Mouse (Mus musculus) midbrain, embryonic 15.5 days (tissue): Measurements from ENCODE around the gene Caprin1. TPM values are rescaled to one million over a fixed set of nuclear protein-coding genes. Genes with fewer than 3 reads are reported as not detected.

Source experiments
- ATAC-seq: fragments of 200-750 bp; cut with Nextera tagmentation; replicated peaks from 2 replicates; pipeline ENCODE4 v1.8.0; 2017; ENCODE audit warnings: moderate TSS enrichment
- H3K27ac ChIP-seq: fragments of 300-500 bp; sonication (generic); 2 replicates; pipeline ENCODE4 v1.5.1; 2015; ENCODE audit warnings: mild to moderate bottlenecking, inconsistent platforms
- H3K27me3 ChIP-seq: fragments of 300-500 bp; sonication (generic); replicated peaks from 2 replicates; pipeline ENCODE4 v1.6.1; 2015; ENCODE audit warnings: inconsistent platforms
- H3K36me3 ChIP-seq: fragments of 300-500 bp; sonication (generic); replicated peaks from 2 replicates; pipeline ENCODE4 v1.6.1; 2015; ENCODE audit warnings: inconsistent platforms
- H3K4me1 ChIP-seq: fragments of 300-500 bp; sonication (generic); 2 replicates; pipeline ENCODE4 v1.6.1; 2015; ENCODE audit warnings: inconsistent platforms
- H3K4me2 ChIP-seq: fragments of 300-500 bp; sonication (generic); 2 replicates; pipeline ENCODE4 v1.6.1; 2015; ENCODE audit warnings: inconsistent platforms, mild to moderate bottlenecking, moderate library complexity
- H3K4me3 ChIP-seq: fragments of 300-500 bp; sonication (generic); 2 replicates; pipeline ENCODE4 v1.5.1; 2015; ENCODE audit warnings: mild to moderate bottlenecking, inconsistent platforms
- H3K9ac ChIP-seq: fragments of 300-500 bp; sonication (generic); 2 replicates; pipeline ENCODE4 v1.6.1; 2015; ENCODE audit warnings: mild to moderate bottlenecking, inconsistent platforms
- H3K9me3 ChIP-seq: fragments of 300-500 bp; sonication (generic); 2 replicates; pipeline ENCODE4 v1.6.1; 2016; ENCODE audit warnings: inconsistent platforms
- WGBS: fragments of 180-500 bp; shearing (Covaris S2); methylation state at CpG from one replicate; pipeline ENCODE4 v1.1.7; 2015; ENCODE audit warnings: mixed read lengths; 5-methylcytosine and 5-hydroxymethylcytosine counted together
- polyA plus RNA-seq: library from polyadenylated mRNA; unstranded; fragments of >200 nt; fragmentation: Nextera tagmentation; extraction: Ambion mirVana; gene quantifications from 2 replicates; pipeline ENCODE4 v1.2.1, GENCODE M21; 2015

Gene Caprin1
- polyA plus RNA-seq = 364 and 368 TPM in 2 replicates

DNA sequence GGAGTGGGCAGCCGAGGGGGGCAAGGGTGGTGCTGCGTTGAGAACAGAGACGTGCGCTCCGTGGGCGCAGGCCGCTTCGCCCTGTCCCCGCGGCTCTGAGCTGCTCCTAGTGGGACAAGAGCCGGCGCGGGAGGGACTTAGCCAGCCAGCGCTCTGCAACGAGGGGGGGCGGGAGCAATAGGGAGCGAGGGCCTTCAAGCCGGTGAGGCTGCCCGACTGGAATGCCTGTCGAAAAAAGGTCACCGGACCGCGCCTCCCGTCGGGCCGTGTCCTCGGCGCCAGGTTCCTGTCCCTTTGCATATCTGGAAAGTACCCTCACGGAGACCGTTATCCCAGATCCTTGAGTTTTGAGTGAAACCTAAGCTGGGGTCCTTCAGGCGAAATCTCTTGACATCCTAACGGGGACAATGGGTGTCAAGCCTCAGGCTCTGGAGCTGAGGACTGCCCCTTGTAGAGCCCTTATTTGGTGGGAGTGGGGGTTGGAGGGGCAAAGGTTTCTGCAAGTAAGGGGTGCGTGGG lies at the start of gene Caprin1:
TSS of gene Caprin1 (minus strand) at position 159 of the 519 bp plus-strand sequence.
- Histone ChIP-seq H3K36me3 (peaks cover 11% of the 10 kb centered on the region; the same call in 1 of the 2 replicates), H3K9ac (peak within 1 kb of the TSS; percentile 93), H3K27me3 (no peaks in the 10 kb centered on the region), H3K9me3 (no peaks in the 10 kb centered on the region), H3K4me1 (peaks cover 26% of the 10 kb centered on the region), H3K4me2 (peak within 1 kb of the TSS; percentile 68), H3K4me3 (peak within 1 kb of the TSS; percentile 90), H3K27ac (peak within 1 kb of the TSS; percentile 100)
- WGBS = under 1% methylated on average over 29 of the region's 33 CpGs
- ATAC-seq = peak; percentile 94

DNA sequence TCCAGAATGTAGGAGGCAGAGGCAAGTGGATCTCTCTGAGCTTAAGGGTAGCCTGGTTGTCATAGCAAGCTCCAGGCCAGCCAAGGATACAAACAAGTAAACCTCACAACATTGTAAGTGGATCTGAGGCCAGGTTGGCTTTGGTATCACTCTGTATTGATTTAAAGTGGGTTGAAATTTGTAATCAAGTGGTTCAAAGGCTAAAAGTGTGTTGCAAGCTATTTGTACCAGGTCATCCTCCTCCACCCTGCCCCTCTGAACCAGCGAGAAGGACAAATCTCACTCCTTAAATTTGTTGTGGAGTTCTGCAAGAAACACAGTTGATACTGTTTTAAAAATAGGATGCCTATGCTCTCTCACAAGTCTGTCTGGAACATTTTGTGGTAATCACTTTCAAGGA lies 49.4 kb upstream of the Caprin1 start:
- Histone ChIP-seq H3K36me3 (no peaks in the 10 kb centered on the region), H3K27ac (no peak overlapping the region), H3K9ac (no peak overlapping the region), H3K4me3 (no peak overlapping the region), H3K27me3 (no peaks in the 10 kb centered on the region), H3K9me3 (no peaks in the 10 kb centered on the region), H3K4me2 (no peak overlapping the region), H3K4me1 (no peaks in the 10 kb centered on the region)
- 93% methylated on average over 1 of the region's 1 CpGs for WGBS
- ATAC-seq = no peak

DNA sequence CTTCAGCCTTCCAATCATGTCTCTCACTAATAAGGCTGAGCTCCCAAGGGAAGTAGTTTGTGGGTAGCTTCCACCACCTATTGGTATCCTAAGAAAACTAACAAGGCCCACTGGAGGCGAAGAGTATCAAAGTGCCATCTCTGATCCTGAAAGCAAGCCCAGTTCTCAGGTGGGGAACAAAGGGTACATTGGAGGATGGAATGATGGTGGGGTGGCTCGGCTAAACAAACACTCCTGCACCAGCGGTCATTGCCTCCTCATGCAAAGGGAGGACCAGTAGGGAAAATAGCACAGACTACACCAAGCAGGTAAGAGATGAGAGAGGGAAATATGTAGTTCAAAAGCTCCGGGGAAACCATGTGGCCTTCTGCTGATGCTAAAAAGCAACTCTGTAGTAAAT lies 48.8 kb upstream of the Caprin1 start:
- ATAC-seq = no peak
- H3K9ac ChIP-seq = no peak overlapping the region
- H3K4me1 ChIP-seq = no peaks in the 10 kb centered on the region
- no peaks in the 10 kb centered on the region for H3K9me3 ChIP-seq
- H3K27ac ChIP-seq = no peak overlapping the region
- no peak overlapping the region for H3K4me3 ChIP-seq
- no peaks in the 10 kb centered on the region for H3K36me3 ChIP-seq
- H3K4me2 ChIP-seq = no peak overlapping the region
- H3K27me3 ChIP-seq = no peaks in the 10 kb centered on the region
- 85% methylated on average over 4 of the region's 4 CpGs for WGBS

DNA sequence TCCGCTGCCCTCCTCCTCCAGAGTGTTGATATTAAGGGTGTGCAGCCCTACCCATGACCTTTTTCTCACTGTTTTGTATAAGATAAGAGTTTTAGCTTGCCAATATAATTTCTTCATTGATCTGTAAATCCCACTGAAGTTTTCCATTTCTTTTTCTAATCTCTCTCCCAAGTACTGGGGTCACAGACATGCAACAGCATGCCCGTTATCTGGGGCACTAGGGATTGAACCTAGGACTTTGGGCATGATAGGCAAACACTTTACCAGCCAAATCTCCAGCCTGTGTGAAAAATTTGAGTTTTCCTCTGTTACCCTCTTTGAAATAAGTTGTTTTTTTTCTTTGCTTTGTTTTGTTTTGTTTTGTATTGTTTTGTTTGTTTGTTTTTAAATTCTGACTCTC lies 46.6 kb upstream of the Caprin1 start:
- H3K4me1 ChIP-seq = no peaks in the 10 kb centered on the region
- H3K4me2 ChIP-seq = no peak overlapping the region
- H3K9ac ChIP-seq = no peak overlapping the region
- no peak overlapping the region for H3K4me3 ChIP-seq
- H3K9me3 ChIP-seq = no peaks in the 10 kb centered on the region
- no peaks in the 10 kb centered on the region for H3K27me3 ChIP-seq
- 92% methylated on average over 2 of the region's 2 CpGs for WGBS
- H3K36me3 ChIP-seq = no peaks in the 10 kb centered on the region
- no peak overlapping the region for H3K27ac ChIP-seq
- no peak for ATAC-seq

DNA sequence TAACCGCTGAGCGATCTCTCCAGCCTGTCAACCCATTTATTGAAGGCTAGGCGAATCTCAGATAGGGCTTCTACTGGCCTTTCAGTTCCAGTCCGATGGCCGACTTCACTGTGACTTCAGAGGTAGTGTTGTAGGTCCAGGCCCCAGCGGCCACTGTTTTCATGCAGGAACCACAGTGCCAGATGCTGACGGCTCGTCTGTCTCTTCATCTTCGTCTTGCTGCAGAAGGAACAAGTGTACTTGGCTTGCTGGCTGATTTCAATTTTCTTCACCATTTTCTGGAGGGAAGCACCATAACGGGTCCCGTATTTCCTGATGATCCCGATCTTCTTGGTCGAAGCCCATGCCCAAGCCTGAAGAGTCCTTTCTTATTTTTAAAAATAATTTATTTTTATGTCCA lies 45.9 kb upstream of the Caprin1 start:
- H3K4me2 ChIP-seq = no peak overlapping the region
- 95% methylated on average over 13 of the region's 13 CpGs for WGBS
- no peak overlapping the region for H3K9ac ChIP-seq
- no peaks in the 10 kb centered on the region for H3K27me3 ChIP-seq
- ATAC-seq = no peak
- no peaks in the 10 kb centered on the region for H3K9me3 ChIP-seq
- H3K27ac ChIP-seq = no peak overlapping the region
- H3K4me1 ChIP-seq = no peaks in the 10 kb centered on the region
- H3K36me3 ChIP-seq = no peaks in the 10 kb centered on the region
- H3K4me3 ChIP-seq = no peak overlapping the region

DNA sequence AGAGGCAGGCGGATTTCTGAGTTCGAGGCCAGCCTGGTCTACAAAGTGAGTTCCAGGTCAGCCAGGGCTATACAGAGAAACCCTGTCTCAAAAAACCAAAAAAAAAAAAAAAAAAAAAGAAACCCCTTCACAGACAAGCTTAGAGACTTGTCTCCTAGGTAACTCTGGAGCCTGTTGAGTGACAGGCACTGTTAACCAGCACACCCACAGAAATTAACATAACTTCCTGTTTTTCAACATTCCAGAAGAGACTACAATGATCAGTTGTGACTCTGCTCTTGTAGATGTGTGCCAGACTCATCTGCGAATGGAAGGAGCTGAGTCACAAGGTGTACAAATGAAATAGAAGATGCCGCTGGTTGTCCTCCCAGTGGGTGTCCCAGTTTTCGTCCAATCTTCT lies 44.9 kb upstream of the Caprin1 start:
- Histone ChIP-seq H3K27ac (no peak overlapping the region), H3K36me3 (no peaks in the 10 kb centered on the region), H3K9ac (no peak overlapping the region), H3K27me3 (no peaks in the 10 kb centered on the region), H3K4me1 (no peaks in the 10 kb centered on the region), H3K4me2 (no peak overlapping the region), H3K4me3 (no peak overlapping the region), H3K9me3 (no peaks in the 10 kb centered on the region)
- ATAC-seq = no peak
- 91% methylated on average over 5 of the region's 5 CpGs for WGBS

DNA sequence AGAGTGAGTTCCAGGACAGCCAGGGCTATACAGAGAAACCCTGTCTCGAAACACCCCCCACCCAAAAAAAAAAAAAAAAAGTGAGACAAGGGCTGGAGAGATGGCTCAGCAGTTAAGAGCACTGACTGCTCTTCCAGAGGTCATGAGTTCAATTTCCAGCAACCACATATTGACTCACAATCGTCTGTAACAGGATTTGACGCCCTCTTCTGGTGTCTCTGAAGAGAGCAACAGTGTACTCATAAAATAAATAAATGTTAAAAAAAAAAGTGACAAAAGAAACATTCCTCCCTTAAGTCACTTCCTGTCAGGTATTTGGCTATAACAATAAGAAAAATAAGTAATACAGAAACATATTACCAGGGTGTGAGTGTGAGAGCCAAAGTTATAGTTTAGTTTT lies 41.0 kb upstream of the Caprin1 start:
- WGBS = 71% methylated on average over 3 of the region's 3 CpGs
- Histone ChIP-seq H3K27me3 (no peaks in the 10 kb centered on the region), H3K9ac (no peak overlapping the region), H3K4me3 (no peak overlapping the region), H3K36me3 (no peaks in the 10 kb centered on the region), H3K9me3 (no peaks in the 10 kb centered on the region), H3K4me2 (no peak overlapping the region), H3K4me1 (peaks cover 8% of the 10 kb centered on the region; the same call in 1 of the 2 replicates), H3K27ac (no peak overlapping the region)
- no peak for ATAC-seq

DNA sequence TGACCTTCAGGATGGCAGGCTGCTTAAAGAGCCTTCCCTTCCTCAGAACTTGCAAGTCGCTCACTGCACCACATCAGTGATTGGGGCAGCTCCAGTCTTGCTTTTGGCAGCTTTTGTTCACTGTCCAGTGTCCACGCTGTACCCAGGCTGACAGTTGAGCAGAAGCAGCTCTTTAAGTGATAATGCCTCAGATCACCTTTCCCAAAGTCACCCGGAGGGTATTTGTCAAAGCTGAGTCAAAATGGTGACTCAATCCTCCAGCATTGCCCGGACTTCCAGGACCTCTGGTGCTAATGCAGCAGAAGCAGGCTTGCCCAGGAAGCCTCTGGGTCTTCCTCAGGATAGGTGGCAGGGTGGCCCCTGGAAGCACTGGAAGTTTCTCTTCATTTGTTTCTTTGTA lies 39.7 kb upstream of the Caprin1 start:
- no peaks in the 10 kb centered on the region for H3K27me3 ChIP-seq
- no peaks in the 10 kb centered on the region for H3K36me3 ChIP-seq
- peaks cover 8% of the 10 kb centered on the region; the same call in 1 of the 2 replicates for H3K4me1 ChIP-seq
- no peak overlapping the region for H3K4me2 ChIP-seq
- no peak for ATAC-seq
- H3K9ac ChIP-seq = no peak overlapping the region
- WGBS = 83% methylated on average over 4 of the region's 4 CpGs
- no peak overlapping the region for H3K27ac ChIP-seq
- H3K9me3 ChIP-seq = no peaks in the 10 kb centered on the region
- H3K4me3 ChIP-seq = no peak overlapping the region

DNA sequence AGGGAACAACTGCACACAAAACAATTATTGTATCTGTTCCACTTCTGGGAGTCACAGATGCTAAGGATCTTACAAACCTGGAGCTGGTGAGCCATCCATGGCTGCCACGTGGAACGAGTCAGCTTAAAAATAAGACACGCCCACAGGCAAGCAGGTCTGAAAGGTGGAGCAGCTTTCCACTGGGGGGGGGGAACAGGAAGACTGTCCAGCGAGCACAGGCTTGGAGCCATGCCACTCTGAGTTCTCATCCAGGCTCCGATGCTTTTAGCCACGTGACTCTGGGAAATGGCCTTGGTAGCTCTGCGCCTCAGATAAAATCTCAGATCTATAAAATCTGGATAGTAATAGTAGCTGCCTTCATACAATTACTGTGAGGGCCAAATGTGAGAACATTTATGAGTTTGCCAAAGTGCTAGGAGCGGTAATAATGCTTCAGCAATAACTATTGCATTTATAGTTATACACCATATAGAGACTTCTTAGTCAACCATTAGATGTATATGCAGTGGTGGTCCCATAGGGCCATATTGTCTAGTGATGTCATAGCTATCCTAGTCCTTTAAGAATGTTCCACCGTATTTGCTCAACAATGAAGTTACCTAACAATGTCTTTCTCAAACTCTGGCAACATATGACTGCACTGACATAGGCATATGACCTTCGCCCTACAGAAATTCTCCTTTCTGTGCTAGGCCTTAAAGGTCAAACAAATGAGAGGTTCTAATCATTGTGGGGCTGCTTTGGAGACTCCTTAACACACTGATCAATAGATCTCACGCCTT lies 38.4 kb upstream of the Caprin1 start:
- H3K9ac ChIP-seq = no peak overlapping the region
- 71% methylated on average over 11 of the region's 11 CpGs for WGBS
- H3K27me3 ChIP-seq = no peaks in the 10 kb centered on the region
- H3K9me3 ChIP-seq = no peaks in the 10 kb centered on the region
- H3K27ac ChIP-seq = no peak overlapping the region
- no peak overlapping the region for H3K4me2 ChIP-seq
- no peak overlapping the region for H3K4me3 ChIP-seq
- H3K36me3 ChIP-seq = no peaks in the 10 kb centered on the region
- H3K4me1 ChIP-seq = peaks cover 8% of the 10 kb centered on the region; the same call in 1 of the 2 replicates
- peak; percentile 39; the same call in 1 of the 2 replicates for ATAC-seq

DNA sequence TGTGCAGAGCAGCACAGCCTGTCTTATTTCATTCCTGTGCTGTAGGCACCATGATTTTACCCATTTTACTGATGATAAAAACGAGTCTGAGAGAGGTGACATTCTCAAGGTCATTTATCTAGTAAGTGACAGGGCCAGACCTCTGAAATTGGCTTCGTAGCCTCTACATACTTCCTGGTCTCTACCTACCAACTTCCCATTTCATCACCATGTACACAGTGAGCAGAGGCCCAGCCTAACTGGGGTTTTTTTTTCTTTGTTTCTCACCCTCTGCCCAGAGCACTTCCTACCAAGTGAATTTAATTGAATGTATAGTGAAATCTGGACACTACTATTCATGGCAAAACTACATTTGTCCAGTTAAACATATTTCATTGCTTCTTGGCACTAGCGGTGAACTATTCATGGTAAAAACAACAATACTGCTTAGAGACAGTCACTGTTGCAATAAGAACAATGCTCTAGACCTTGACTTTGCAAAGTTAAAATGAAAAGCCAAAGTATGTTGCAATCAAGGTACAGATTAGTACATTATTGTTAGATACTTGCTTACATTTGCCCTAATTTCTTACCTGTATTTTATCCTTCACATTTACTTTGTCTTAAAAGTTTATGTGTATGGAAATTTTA lies 36.5 kb upstream of the Caprin1 start:
- no peak for ATAC-seq
- 70% methylated on average over 3 of the region's 3 CpGs for WGBS
- H3K4me2 ChIP-seq = no peak overlapping the region

DNA sequence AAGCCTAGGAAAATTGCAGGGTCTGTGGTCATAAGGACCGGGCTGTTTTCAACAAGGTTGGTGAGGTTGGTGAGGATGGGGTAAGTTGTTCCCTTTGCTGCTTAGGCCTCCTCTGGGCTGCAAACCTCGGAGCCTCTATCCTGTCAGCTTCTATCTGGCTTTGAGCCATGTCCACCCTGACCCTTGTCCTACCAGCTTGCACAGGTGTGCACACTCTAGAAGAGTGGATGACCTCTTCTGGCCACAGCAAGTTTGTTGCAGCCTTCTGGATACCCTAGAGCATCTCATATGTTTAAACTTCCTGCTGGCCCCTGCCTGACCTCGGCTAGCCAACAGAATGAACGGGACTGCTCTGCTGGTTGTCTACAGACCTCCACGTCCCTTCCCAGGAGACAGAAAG lies 35.5 kb upstream of the Caprin1 start:
- Histone ChIP-seq H3K9me3 (no peaks in the 10 kb centered on the region), H3K9ac (no peak overlapping the region), H3K4me2 (no peak overlapping the region), H3K27me3 (no peaks in the 10 kb centered on the region), H3K4me1 (peaks cover 8% of the 10 kb centered on the region; the same call in 1 of the 2 replicates), H3K36me3 (no peaks in the 10 kb centered on the region), H3K27ac (no peak overlapping the region), H3K4me3 (no peak overlapping the region)
- no peak for ATAC-seq
- 90% methylated on average over 5 of the region's 5 CpGs for WGBS

More for the DNA sequence above, 36.5 kb upstream of the Caprin1 start:
- no peak overlapping the region for H3K4me3 ChIP-seq
- H3K9me3 ChIP-seq = no peaks in the 10 kb centered on the region
- no peaks in the 10 kb centered on the region for H3K27me3 ChIP-seq
- peaks cover 8% of the 10 kb centered on the region; the same call in 1 of the 2 replicates for H3K4me1 ChIP-seq
- no peak overlapping the region for H3K27ac ChIP-seq
- H3K36me3 ChIP-seq = no peaks in the 10 kb centered on the region
- H3K9ac ChIP-seq = no peak overlapping the region

DNA sequence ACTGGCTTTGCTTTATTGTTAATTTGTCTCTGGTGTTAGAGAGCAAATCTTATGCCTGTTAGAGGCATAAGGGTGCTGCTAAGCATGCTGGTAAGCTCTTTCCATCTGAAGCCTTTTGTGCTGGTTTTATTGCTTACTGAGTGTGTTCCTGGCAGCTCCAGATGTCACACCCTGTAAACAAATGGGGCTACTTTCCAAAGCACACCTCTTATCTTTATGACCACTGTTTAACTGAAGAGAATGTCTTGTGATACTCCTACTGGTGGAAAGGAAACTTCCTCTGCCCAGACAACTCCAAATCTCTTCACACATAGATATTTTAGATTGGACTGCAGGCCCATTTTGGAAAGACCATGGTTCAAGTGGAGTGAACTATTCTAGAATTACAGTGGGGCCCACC lies 31.5 kb upstream of the Caprin1 start:
- no peaks in the 10 kb centered on the region for H3K27me3 ChIP-seq
- no peaks in the 10 kb centered on the region for H3K9me3 ChIP-seq
- no peak overlapping the region for H3K9ac ChIP-seq
- H3K4me3 ChIP-seq = no peak overlapping the region
- no peak overlapping the region for H3K4me2 ChIP-seq
- no peak for ATAC-seq
- no peaks in the 10 kb centered on the region for H3K4me1 ChIP-seq
- H3K36me3 ChIP-seq = no peaks in the 10 kb centered on the region
- no peak overlapping the region for H3K27ac ChIP-seq
